Mouse (Mus musculus): ENCODE results near the gene Serpind1.

The Serpind1 gene

GRCm38 (mm10) chr16:17331116-17331515, at the start of gene Serpind1:
TSS of gene Serpind1 (plus strand) at chr16:17331371.
- DNase-seq = no peak

GRCm38 (mm10) chr16:17283151-17283550, 48.0 kb upstream of the Serpind1 start:
- DNase-seq = no peak

GRCm38 (mm10) chr16:17287103-17287502, 44.1 kb upstream of the Serpind1 start:
- DNase-seq = no peak

- no peak for DNase-seq
Measured at GRCm38 (mm10) chr16:17291016-17291415, 40.2 kb upstream of the Serpind1 start.

- DNase-seq = peak; percentile 39
Measured at GRCm38 (mm10) chr16:17292751-17293150, 38.4 kb upstream of the Serpind1 start.

- DNase-seq = no peak
Measured at GRCm38 (mm10) chr16:17300818-17301217, 30.4 kb upstream of the Serpind1 start.

- DNase-seq = no peak
Measured at GRCm38 (mm10) chr16:17303521-17304245, 27.5 kb upstream of the Serpind1 start.

GRCm38 (mm10) chr16:17307461-17307860, 23.7 kb upstream of the Serpind1 start:
- DNase-seq = no peak

GRCm38 (mm10) chr16:17309036-17309435, 22.1 kb upstream of the Serpind1 start:
- no peak for DNase-seq

- no peak for DNase-seq
Measured at GRCm38 (mm10) chr16:17312531-17312930, 18.6 kb upstream of the Serpind1 start.

GRCm38 (mm10) chr16:17316554-17316953, 14.6 kb upstream of the Serpind1 start:
- DNase-seq = no peak

GRCm38 (mm10) chr16:17321481-17321880, 9.7 kb upstream of the Serpind1 start:
- no peak for DNase-seq

GRCm38 (mm10) chr16:17324745-17325144, 6.4 kb upstream of the Serpind1 start:
- no peak for DNase-seq

- DNase-seq = no peak
Measured at GRCm38 (mm10) chr16:17326064-17326463, 5.1 kb upstream of the Serpind1 start.

GRCm38 (mm10) chr16:17329848-17330570, 1.2 kb upstream of the Serpind1 start:
- DNase-seq = no peak

GRCm38 (mm10) chr16:17331855-17332254, 684 bp downstream of the Serpind1 start:
- no peak for DNase-seq

- DNase-seq = no peak
Measured at GRCm38 (mm10) chr16:17334574-17334973, 3.4 kb downstream of the Serpind1 start.

- no peak for DNase-seq
Measured at GRCm38 (mm10) chr16:17336089-17336488, 4.9 kb downstream of the Serpind1 start.

- no peak for DNase-seq
Measured at GRCm38 (mm10) chr16:17339701-17340100, 8.5 kb downstream of the Serpind1 start.

GRCm38 (mm10) chr16:17340705-17341104, 9.5 kb downstream of the Serpind1 start:
- no peak for DNase-seq

- no peak for DNase-seq
Measured at GRCm38 (mm10) chr16:17341847-17342246, 10.7 kb downstream of the Serpind1 start.

GRCm38 (mm10) chr16:17345141-17345812, 14.1 kb downstream of the Serpind1 start:
- DNase-seq = no peak

GRCm38 (mm10) chr16:17345813-17346155, 14.6 kb downstream of the Serpind1 start:
- DNase-seq = no peak

- DNase-seq = no peak
Measured at GRCm38 (mm10) chr16:17346766-17347165, 15.6 kb downstream of the Serpind1 start.
